Mouse (Mus musculus): ENCODE data around the gene Abhd2. TPM values are rescaled to one million over a fixed set of nuclear protein-coding genes. Genes with fewer than 3 reads are reported as not detected.

The Abhd2 gene
- total RNA-seq, 4 experiments from 2014 or later: 2.7 to 4.5 (median 4.0) TPM

DNA sequence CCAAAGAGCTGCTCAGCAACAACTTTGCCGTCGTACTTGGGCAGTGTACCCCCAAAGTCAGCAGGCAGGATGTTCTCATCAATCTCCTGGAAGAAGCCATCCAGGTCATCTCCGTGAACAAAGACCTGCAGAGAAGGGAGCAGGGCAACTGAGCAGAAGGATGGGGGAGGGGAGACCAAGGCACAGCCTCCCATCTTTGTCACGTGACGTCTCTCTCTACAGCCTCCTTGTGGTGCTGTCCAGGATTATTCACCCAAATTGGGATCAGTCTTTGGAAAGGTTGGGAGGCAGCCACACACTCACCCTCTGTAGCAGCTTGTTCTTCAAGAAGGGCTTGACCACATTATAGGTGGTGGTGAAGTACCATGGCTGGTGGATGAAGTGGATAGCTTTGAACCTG, 102.6 kb downstream of the Abhd2 start:
- DNase-seq (ENCODE audit: low spot score in 2 of 2): no peak

DNA sequence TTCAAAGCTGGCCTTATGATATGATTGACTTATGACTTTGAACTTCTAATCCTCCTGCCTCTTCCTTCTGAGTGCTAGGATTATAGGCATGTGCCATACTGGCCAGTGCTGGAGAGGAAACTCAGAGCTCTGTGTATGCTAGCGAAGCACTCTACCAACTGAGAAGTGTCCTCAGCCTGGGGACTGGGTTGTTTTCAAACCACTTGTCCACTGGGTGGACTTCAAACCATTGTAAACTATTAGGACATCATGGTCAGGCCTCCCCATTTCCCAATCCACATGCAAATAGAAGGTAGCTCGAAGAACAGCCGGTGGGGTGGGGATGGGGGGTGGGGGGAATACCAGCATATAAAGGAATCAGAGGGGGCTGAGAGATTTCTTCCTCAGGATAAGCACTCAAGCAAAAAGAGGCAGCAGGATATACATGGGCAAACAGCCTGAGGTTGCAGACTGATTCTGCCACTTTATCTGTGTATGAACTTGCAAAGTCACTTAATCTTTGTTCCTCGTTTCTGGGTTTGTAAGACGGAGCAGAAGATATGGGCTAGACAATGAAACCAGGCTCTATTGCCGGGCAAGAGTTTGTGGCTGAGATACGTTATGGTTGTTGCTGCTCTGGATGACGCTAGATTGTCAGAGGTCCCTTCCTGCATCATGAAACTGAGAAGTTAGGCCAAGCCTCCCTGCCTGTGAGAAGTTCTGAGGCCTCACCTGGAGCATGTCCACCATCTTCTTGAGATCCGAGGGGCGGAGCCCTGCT, 103.7 kb downstream of the Abhd2 start:
- no peak for DNase-seq (ENCODE audit: low spot score in 2 of 2)

DNA sequence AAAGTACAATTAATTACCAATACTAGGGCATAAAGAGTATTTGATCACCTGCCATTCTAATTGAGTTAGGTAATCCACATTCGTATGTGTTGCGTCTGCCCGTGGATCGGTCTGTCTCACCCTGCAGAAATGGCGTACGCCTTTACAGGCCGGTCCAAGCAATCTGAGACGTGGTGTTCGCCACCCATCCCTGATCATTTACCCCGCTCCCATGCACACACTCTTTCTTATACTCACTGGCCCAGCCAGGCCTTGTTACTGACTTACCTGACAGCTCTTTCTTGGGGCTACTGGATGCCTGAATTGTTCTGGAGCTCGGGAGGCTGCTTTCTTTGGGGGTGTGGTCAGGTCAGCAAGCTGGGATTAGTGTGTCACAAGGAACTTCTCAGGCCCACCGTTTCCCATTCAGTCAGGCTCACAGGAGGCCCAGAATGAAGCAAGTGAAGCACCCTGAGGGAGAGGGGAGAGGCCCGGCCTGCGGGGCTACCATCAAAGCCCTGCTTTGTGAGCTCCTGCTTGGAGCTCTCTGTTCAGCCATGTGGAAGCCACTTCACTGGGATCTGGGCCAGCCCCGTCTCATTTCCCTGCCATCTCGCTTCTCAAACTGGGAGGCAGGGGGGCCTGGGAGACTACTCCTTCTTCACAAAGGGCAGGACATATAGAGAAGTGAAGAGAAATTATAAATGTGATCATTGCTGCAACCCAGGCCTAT, 113.6 kb downstream of the Abhd2 start, which contains the start of gene Rlbp1:
Rlbp1 (minus strand) TSS at position 627 of the 712 bp plus-strand sequence.
- no peak for DNase-seq (ENCODE audit: low spot score in 2 of 2)

DNA sequence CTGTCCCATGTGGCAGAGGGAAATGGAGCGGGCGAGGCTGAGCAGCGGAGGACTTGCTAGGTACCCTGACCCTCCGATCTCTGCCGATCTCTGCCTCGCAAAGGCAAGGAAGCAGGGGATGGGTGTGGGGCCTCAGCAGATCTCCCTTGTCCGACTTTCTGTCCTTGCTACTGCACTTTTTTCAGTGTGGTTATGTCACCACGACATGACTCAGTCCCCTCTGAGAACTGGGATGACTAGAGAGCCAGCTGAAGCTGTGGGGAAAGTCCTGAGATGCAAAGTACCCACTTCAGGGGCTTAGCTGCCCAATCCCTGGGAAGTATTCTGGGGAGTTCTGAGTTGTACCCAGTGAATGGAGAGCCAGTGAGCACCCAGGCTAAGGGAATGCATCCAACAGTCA, 114.1 kb downstream of the Abhd2 start:
- DNase-seq (ENCODE audit: low spot score in 2 of 2): no peak

DNA sequence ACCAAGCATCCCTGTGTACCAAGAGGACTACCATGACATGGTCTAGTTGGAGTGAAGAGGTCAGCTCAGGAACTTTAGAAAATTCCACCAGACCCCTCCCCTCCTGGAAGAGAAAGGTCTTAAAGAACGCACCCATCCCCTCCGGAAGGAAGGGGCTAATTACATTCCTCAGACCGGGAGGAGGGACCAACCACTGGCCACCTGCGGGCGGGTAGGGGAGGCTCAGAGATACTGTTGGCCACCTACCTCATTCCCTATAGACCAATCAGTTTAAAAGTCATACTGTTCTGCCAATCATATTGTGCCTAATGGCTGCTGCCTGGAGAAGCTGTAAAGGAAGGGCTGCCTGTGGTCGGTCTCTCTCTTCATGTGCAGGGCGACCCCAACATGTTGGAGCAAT, 115.0 kb downstream of the Abhd2 start:
- no peak for DNase-seq (ENCODE audit: low spot score in 2 of 2)

DNA sequence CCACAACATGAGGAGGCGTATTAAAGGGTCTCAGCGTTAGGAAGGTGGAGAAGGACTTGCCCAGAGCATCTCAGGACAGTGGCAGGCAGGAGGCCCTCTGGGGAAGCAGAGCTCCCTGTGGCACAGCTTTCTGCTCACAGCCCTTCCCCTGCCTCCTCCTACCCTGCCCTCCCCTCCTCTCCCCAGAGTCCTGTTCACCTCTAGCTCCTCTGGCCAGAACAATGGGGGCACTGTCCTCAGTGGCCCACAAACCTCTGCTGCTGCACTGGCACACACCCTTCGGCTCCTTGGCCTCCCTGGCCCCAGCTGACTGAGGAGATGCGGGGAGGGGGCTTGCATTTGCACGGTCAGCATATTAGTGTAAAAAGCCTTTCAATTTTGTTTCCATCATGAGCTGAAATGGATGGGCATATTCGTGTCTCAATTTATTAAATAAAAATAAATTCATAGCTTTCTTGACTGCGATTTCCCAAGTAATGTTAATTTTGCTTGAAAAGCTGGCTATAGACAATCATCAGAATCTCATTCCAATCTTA, 115.7 kb downstream of the Abhd2 start:
- no peak for DNase-seq (ENCODE audit: low spot score in 2 of 2)

DNA sequence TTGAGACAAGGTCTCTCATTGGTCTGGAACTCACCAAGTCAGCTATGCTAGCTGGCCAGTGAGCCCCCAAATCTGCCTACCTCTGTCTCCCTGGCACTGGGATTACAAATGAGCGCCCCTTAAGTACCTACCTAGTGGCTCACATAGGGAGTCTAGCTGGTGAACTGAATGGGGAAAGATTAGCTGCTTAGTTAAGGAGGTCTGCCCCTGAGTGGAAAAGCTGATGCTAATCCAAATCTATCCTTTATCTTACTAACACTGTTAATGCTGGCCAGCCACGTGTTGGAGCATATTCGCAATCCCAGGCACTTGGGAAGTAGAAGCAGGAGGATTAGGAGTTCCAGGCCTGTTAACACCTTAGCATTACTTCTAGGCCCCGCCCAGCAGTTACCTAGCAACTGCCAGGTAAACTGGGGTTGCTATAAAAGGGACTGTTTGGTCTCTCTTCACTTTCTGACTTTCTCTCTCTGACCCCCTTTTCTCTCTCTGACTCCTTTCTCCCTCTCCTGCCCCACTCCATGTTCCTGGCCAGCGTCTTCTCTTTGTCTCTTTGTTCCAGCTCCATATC, 117.2 kb downstream of the Abhd2 start:
- DNase-seq (ENCODE audit: low spot score in 2 of 2): no peak

DNA sequence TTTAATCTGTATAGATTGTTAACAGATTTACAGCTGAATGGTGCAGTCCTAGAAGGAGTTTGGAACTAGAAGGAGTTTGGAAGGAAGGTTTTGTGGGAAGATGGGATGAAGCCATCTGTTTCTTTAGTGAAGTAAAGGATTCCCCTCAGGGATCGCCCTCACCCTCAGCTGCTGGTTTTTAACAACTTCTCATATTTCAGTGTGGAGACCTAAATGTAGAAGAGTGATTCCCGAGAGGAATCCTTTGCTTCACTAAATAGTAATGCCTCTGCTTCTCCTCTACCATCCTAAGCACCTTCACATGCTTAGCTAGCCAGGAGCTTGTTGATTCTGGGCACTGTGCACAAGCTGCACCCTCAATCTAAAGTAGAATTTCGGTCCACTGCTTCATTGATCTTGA, 118.5 kb downstream of the Abhd2 start:
- no peak for DNase-seq (ENCODE audit: low spot score in 2 of 2)

DNA sequence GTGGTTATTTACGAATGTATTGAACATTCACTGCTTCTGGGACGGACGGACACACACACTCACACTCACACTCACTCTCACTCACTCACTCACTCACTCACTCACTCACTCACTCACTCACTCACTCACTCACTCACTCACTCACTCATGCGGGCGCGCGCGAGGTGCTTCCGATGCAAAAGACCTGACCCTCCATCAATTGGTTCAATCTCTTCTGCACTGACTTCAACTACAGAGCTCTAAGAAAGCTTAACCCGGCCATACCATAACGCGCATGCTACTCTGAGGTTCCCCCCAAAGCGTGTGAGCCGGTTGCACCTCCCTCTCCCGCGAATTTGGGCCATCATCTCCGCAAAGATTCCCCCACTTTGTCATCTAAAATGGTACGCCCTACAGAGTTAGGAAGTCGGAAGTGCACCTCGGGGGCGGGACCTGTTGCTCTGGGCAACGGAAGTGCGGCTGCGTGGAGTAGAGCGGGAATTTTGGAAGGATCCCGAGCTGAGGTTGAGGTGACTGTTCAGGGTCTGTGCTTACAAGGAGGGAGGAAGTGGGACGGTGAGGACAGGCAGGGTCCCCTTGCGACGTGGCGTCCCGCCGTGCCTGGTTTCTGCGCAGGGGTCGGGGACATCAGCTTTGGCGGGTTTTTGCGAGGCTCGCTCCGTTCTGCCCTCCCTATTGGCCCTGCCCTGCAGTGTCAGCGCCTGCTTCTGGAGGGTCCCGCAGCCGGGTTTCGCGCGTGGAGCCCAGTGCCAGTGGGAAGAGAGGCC, 119.1 kb downstream of the Abhd2 start, which contains the start of gene Fanci:
Fanci (plus strand) TSS at position 47 of the 767 bp plus-strand sequence.
- peak; percentile 90 for DNase-seq (ENCODE audit: low spot score in 2 of 2)

DNA sequence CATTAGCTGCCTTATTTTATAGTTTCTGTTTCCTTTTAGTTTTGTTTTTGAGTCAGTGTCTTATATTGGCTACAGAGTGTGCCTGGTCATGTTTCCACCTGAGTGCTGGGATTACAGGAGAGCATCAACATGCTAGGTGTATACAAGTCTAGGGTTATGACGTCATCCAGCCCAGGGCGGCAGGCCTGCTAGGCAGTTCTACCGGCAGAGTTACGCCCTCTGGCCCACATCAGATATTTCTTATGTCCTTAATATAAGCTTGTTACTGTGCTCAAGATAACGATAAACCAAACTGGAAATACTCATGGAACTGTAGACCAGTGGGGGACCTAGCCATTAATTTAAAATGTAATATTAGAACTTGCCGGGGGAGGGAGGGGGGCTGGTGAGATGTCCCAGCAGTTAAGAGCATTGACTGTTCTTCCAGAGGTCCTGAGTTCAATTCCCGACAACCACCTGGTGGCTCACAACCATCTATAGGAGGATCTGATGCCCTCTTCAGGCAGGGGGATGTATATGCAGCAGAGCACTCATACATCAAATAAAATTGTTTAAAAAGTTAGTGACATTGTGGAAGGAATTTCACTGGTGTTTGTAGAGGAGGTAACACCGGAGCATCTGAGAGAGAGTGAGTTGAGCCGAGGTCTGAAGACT, 120.0 kb downstream of the Abhd2 start:
- DNase-seq (ENCODE audit: low spot score in 2 of 2): no peak

DNA sequence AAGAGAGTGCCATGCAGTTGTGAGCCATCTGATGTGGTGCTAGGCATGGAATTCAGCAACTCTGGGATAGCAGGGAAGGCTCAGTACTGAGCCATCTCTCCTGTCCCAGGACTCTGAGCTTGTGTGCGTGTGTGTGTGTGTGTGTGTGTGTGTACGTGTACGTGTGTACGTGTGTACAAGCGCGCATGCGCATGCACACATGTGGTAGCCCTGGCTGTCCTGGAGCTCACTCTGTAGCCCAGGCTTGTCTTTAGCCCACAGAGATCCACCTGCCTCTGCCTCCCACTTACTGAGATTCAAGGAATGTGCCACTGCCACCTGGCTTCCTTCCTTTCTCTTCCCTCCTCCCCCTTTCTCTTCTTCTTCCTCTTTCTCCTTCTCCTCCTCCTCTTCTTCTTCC, 120.9 kb downstream of the Abhd2 start:
- DNase-seq (ENCODE audit: low spot score in 2 of 2): no peak

DNA sequence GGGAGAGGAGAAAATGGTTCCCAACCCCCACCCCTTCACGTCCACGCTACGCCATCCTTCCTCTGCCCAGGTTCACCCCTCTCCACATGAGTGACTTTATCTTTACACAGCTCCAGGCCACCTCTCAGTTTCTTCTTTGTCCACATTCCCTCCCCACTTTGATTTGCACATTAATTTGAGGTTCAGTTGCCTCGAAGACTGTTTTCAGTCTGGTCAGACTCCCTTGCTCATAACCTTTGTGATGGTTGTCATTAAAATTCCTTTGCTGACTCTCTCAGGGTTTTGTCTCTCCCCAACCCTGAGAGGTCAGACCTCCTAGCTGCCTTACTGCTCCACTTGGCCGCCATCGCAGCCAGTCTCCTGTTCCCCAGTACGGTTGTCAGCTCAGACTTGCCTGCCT, 121.7 kb downstream of the Abhd2 start:
- no peak for DNase-seq (ENCODE audit: low spot score in 2 of 2)

DNA sequence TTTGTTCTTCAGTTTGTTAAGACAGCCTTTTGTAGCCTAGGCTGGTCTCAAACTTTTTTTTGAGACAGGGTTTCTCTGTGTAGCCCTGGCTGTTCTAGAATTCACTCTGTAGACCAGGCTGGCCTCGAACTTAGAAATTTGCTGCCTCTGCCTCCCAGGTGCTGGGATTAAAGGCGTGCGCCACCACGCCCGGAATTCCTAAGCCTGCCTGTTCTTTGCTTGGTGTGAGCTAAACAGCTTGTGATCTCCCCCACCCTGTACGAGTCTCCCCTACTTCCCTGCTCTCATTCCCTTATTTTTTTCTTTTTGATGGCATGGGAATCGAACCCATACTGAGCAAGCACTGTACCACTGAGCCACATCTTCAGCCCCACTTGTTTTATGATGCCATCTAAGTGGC, 122.2 kb downstream of the Abhd2 start:
- DNase-seq (ENCODE audit: low spot score in 2 of 2): no peak

DNA sequence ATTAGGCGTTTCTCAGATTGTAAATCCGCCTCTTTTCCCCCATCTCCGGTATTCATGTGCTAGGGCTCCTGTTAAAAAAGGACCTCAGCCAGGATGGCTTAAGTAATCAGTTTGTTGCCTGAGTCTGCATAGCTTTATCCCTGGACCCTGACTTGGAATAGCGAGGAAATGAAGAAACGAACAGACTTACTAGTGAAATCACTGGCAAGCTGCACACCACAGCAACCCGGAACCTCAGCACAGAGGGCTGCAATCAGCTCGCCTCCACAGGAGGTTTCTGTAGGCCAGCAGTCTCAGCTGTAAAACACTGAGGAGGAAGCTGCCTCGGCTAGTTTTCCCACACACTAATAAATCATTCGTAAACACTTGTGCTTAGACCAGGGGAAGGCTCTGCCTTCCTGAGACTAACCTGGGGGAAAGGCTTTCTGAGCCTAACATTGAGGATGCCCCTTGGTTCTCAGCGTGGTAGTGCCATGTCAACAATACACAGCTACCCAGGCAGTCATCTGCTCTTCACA, 124.5 kb downstream of the Abhd2 start:
- no peak for DNase-seq (ENCODE audit: low spot score in 2 of 2)

DNA sequence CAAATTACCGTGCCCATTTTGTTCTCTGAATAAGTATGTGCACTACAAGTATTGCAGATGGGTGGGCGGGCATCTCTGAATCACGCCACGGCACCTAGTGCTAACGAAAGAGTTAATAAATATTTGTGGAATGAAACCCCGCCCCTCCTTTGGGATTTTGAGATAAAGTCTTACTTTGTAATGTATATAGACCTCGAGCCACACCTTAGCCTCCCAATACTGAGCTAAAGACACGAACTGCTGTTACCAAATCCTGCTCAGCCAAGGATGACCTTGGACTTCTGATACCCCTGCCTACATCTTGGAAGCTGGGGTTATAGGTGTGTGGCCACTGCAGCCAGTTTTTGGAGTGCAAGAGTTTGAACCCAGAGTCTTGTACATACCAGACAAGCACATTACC, 125.4 kb downstream of the Abhd2 start:
- no peak for DNase-seq (ENCODE audit: low spot score in 2 of 2)

DNA sequence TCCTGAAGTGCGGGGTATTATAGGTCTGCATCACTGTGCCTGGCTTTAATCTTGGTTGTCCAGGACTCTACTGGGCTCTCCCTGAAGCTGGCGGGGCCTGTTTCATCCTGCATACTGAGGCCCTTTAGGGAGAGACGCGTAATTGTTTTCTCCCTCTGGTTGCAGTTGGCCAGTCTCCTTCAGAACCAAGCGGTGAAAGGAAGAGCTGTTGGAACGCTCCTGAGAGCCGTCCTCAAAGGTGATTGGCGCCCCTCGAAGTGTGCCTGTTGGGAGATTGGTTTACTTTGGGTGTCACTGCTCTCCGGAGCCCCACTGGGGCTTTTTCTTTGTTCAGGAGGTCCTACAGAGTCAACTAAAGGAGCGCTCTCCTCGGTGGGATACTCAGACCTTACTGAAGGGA, 126.0 kb downstream of the Abhd2 start:
- DNase-seq (ENCODE audit: low spot score in 2 of 2): no peak

DNA sequence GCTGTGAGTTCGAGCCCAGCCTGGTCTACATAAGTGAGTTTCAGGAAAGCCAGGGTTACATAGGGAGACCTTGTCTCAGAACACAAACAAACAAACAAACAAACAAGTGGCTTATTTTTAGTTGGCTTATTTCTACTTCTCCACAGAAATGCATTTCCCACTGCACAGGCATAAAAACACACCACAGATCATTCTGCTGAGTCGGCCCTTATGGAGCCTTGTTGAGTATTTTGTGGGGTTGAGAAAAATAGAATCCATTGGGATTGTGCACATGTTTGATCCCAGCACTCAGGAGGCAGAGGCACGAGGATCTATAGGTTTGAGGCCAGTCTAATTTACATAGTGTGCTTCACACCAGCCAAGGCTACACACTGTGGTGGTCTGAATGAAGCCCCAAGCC, 127.3 kb downstream of the Abhd2 start:
- DNase-seq (ENCODE audit: low spot score in 2 of 2): no peak

DNA sequence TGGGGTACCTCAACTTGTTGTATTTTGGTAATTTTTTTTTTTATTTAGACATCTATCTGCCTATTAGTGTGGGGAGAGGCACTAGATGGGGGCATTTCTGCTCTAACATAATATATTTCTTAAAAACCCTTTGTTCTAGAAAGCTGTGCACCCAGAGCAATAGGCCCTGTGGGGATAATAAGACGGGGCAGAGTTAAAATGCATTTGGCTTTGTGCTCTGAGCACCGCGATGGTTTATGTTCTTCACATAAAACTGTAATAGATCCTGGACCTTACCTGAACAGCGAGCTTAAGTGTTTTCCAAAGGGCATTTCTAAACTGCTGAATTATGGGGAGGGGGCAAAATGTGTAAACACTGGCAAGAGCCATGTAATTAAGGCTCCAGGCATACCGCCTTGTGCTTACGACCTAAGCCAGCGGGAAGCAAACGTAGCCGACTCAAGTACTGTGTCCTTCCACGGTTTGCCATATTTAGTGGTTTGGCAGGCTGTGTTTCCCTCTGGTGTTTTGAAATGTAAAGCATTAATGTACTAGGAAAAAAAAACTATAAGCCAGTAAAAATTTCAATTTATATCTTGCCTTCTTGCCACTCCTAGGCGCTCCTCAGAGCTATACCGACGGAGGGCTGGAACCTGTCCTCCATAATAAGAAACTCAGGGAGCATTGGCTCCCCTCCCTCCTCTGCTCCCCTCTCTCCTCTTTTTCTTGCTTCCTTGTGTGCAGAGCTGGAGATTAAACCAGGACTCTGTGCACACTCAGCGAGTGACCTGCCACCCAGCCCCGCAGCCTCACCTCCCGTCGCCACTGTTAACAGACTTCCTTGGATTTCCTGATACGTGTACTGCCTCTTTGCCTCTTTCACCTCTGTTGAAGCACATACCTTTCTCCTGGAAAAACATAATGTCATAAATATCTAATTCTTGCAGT, 141.7 kb downstream of the Abhd2 start:
- no peak for DNase-seq (ENCODE audit: low spot score in 2 of 2)
